Mouse (Mus musculus): ENCODE results near the gene Clec4e. TPM values are rescaled to one million over a fixed set of nuclear protein-coding genes. Genes with fewer than 3 reads are reported as not detected.
A peak's percentile ranks its signal among the peaks of the same experiment; 100 is the strongest.
"Not testable (repeated sequence)": the region's sequence is repeated elsewhere in the genome, so short reads cannot be mapped to it uniquely, and the experiment has no call there.

Gene Clec4e
- total and polyA plus RNA-seq, 3 experiments = 0.08 to 0.75 (median 0.13) TPM

GRCm38 (mm10) chr6:123264194-123264593, 25.5 kb downstream of the Clec4e start:
- no peak overlapping the region for H3K4me3 ChIP-seq
- TF ChIP-seq POLR2A (IDR thresholded peaks at IDR 0.05; ENCODE audit: insufficient read depth, low read depth, low read length) = no peak
- TF ChIP-seq EP300 (IDR thresholded peaks at IDR 0.05; ENCODE audit: insufficient read depth, low read depth, low read length) = no peak
- TF ChIP-seq CTCF (IDR thresholded peaks at IDR 0.05) = no peak
- no peaks in the 10 kb centered on the region for H3K27me3 ChIP-seq (ENCODE audit: control insufficient read depth, insufficient read depth, low read length)
- H3K4me1 ChIP-seq (ENCODE audit: control insufficient read depth, insufficient read depth, low read length) = no peaks in the 10 kb centered on the region
- no peak overlapping the region for H3K9ac ChIP-seq (ENCODE audit: low read depth, low read length)
- intact Hi-C loops (cut with DNase I) = no loop called here
- H3K27ac ChIP-seq = no peak overlapping the region
- DNase-seq = no peak
- 71% methylated on average over 3 of the region's 3 CpGs for WGBS
- H3K79me2 ChIP-seq (replicated peaks; ENCODE audit: control insufficient read depth, insufficient read depth, low read length) = no peaks in the 10 kb centered on the region
- H3K36me3 ChIP-seq (ENCODE audit: control insufficient read depth, insufficient read depth, low read length) = no peaks in the 10 kb centered on the region

GRCm38 (mm10) chr6:123261555-123262161, 28.0 kb downstream of the Clec4e start, which contains the start of gene Clec4d:
Gene Clec4d, plus strand, starts transcription at chr6:123262111.
- WGBS = 52% methylated on average over 4 of the region's 4 CpGs
- H3K79me2 ChIP-seq (replicated peaks; ENCODE audit: control insufficient read depth, insufficient read depth, low read length) = no peaks in the 10 kb centered on the region
- no peaks in the 10 kb centered on the region for H3K36me3 ChIP-seq (ENCODE audit: control insufficient read depth, insufficient read depth, low read length)
- no peak within 1 kb of the TSS for H3K4me3 ChIP-seq
- TF ChIP-seq POLR2A (IDR thresholded peaks at IDR 0.05; ENCODE audit: insufficient read depth, low read depth, low read length) = no peak
- peak; percentile 31 for TF ChIP-seq CTCF (IDR thresholded peaks at IDR 0.05)
- no peak within 1 kb of the TSS for H3K27ac ChIP-seq
- H3K9ac ChIP-seq (ENCODE audit: low read depth, low read length) = no peak within 1 kb of the TSS
- no peaks in the 10 kb centered on the region for H3K4me1 ChIP-seq (ENCODE audit: control insufficient read depth, insufficient read depth, low read length)
- DNase-seq = no peak
- H3K27me3 ChIP-seq (ENCODE audit: control insufficient read depth, insufficient read depth, low read length) = no peaks in the 10 kb centered on the region
- intact Hi-C loops (cut with DNase I) = no loop called here

GRCm38 (mm10) chr6:123260868-123261267, 28.8 kb downstream of the Clec4e start:
- intact Hi-C loops (cut with DNase I) = no loop called here
- no peaks in the 10 kb centered on the region for H3K4me1 ChIP-seq (ENCODE audit: control insufficient read depth, insufficient read depth, low read length)
- H3K4me3 ChIP-seq = no peak overlapping the region
- no peak overlapping the region for H3K9ac ChIP-seq (ENCODE audit: low read depth, low read length)
- no peaks in the 10 kb centered on the region for H3K79me2 ChIP-seq (replicated peaks; ENCODE audit: control insufficient read depth, insufficient read depth, low read length)
- no peaks in the 10 kb centered on the region for H3K27me3 ChIP-seq (ENCODE audit: control insufficient read depth, insufficient read depth, low read length)
- WGBS = 73% methylated on average over 1 of the region's 1 CpGs
- no peak overlapping the region for H3K27ac ChIP-seq
- DNase-seq = no peak
- no peaks in the 10 kb centered on the region for H3K36me3 ChIP-seq (ENCODE audit: control insufficient read depth, insufficient read depth, low read length)
- TF ChIP-seq POLR2A (IDR thresholded peaks at IDR 0.05; ENCODE audit: insufficient read depth, low read depth, low read length) (no peak), EP300 (IDR thresholded peaks at IDR 0.05; ENCODE audit: insufficient read depth, low read depth, low read length) (no peak), CTCF (IDR thresholded peaks at IDR 0.05) (no peak)

- Histone ChIP-seq H3K27ac (no peak overlapping the region), H3K36me3 (ENCODE audit: control insufficient read depth, insufficient read depth, low read length) (no peaks in the 10 kb centered on the region), H3K4me3 (no peak overlapping the region), H3K27me3 (ENCODE audit: control insufficient read depth, insufficient read depth, low read length) (no peaks in the 10 kb centered on the region), H3K4me1 (ENCODE audit: control insufficient read depth, insufficient read depth, low read length) (no peaks in the 10 kb centered on the region), H3K79me2 (replicated peaks; ENCODE audit: control insufficient read depth, insufficient read depth, low read length) (no peaks in the 10 kb centered on the region), H3K9ac (ENCODE audit: low read depth, low read length) (no peak overlapping the region)
- intact Hi-C loops (cut with DNase I) = no loop called here
- TF ChIP-seq POLR2A (IDR thresholded peaks at IDR 0.05; ENCODE audit: insufficient read depth, low read depth, low read length) (no peak), EP300 (IDR thresholded peaks at IDR 0.05; ENCODE audit: insufficient read depth, low read depth, low read length) (no peak), CTCF (IDR thresholded peaks at IDR 0.05) (no peak)
- DNase-seq = no peak
- WGBS = 59% methylated on average over 4 of the region's 4 CpGs
Measured at GRCm38 (mm10) chr6:123259889-123260603, 29.6 kb downstream of the Clec4e start.

GRCm38 (mm10) chr6:123258946-123259345, 30.7 kb downstream of the Clec4e start:
- Histone ChIP-seq H3K4me3 (no peak overlapping the region), H3K79me2 (replicated peaks; ENCODE audit: control insufficient read depth, insufficient read depth, low read length) (no peaks in the 10 kb centered on the region), H3K36me3 (ENCODE audit: control insufficient read depth, insufficient read depth, low read length) (no peaks in the 10 kb centered on the region), H3K4me1 (ENCODE audit: control insufficient read depth, insufficient read depth, low read length) (no peaks in the 10 kb centered on the region), H3K9ac (ENCODE audit: low read depth, low read length) (no peak overlapping the region), H3K27ac (no peak overlapping the region), H3K27me3 (ENCODE audit: control insufficient read depth, insufficient read depth, low read length) (no peaks in the 10 kb centered on the region)
- no peak for TF ChIP-seq EP300 (IDR thresholded peaks at IDR 0.05; ENCODE audit: insufficient read depth, low read depth, low read length)
- no peak for TF ChIP-seq POLR2A (IDR thresholded peaks at IDR 0.05; ENCODE audit: insufficient read depth, low read depth, low read length)
- no peak for TF ChIP-seq CTCF (IDR thresholded peaks at IDR 0.05)
- DNase-seq = no peak
- 66% methylated on average over 3 of the region's 3 CpGs for WGBS
- intact Hi-C loops (cut with DNase I) = no loop called here

GRCm38 (mm10) chr6:123252735-123253134, 36.9 kb downstream of the Clec4e start:
- no peak overlapping the region for H3K27ac ChIP-seq
- no peaks in the 10 kb centered on the region for H3K36me3 ChIP-seq (ENCODE audit: control insufficient read depth, insufficient read depth, low read length)
- no peaks in the 10 kb centered on the region for H3K27me3 ChIP-seq (ENCODE audit: control insufficient read depth, insufficient read depth, low read length)
- intact Hi-C loops (cut with DNase I) = no loop called here
- H3K9ac ChIP-seq (ENCODE audit: low read depth, low read length) = no peak overlapping the region
- H3K4me1 ChIP-seq (ENCODE audit: control insufficient read depth, insufficient read depth, low read length) = no peaks in the 10 kb centered on the region
- H3K4me3 ChIP-seq = no peak overlapping the region
- no peak for TF ChIP-seq CTCF (IDR thresholded peaks at IDR 0.05)
- TF ChIP-seq EP300 (IDR thresholded peaks at IDR 0.05; ENCODE audit: insufficient read depth, low read depth, low read length) = no peak
- no peak for TF ChIP-seq POLR2A (IDR thresholded peaks at IDR 0.05; ENCODE audit: insufficient read depth, low read depth, low read length)
- no peaks in the 10 kb centered on the region for H3K79me2 ChIP-seq (replicated peaks; ENCODE audit: control insufficient read depth, insufficient read depth, low read length)
- DNase-seq = no peak

GRCm38 (mm10) chr6:123248862-123249261, 40.8 kb downstream of the Clec4e start:
- H3K27me3 ChIP-seq (ENCODE audit: control insufficient read depth, insufficient read depth, low read length); intact Hi-C loops (cut with DNase I); H3K4me1 ChIP-seq (ENCODE audit: control insufficient read depth, insufficient read depth, low read length); H3K79me2 ChIP-seq (replicated peaks; ENCODE audit: control insufficient read depth, insufficient read depth, low read length); H3K36me3 ChIP-seq (ENCODE audit: control insufficient read depth, insufficient read depth, low read length); DNase-seq; H3K4me3 ChIP-seq; H3K9ac ChIP-seq (ENCODE audit: low read depth, low read length); H3K27ac ChIP-seq: not testable (repeated sequence)
- 71% methylated on average over 2 of the region's 2 CpGs for WGBS

All from heart, adult 2 months (tissue).